Mouse (Mus musculus): ENCODE data around the gene Ankrd55.

Gene Ankrd55

GRCm38 (mm10) chr13:112288225-112289178, at the start of gene Ankrd55:
Ankrd55 (plus strand) TSS chr13:112288451.
- DNase-seq (ENCODE audit: low read depth), result no peak

GRCm38 (mm10) chr13:112239239-112239638, 49.0 kb upstream of the Ankrd55 start:
- DNase-seq (ENCODE audit: low read depth), result no peak

GRCm38 (mm10) chr13:112241431-112241830, 46.8 kb upstream of the Ankrd55 start:
- DNase-seq (ENCODE audit: low read depth), result no peak

GRCm38 (mm10) chr13:112245131-112245530, 43.1 kb upstream of the Ankrd55 start:
- DNase-seq (ENCODE audit: low read depth), result no peak

- no peak for DNase-seq (ENCODE audit: low read depth)
These were observed 36.8 kb upstream of the Ankrd55 start for GRCm38 (mm10) chr13:112251433-112251832.

- no peak for DNase-seq (ENCODE audit: low read depth)
These were observed 36.2 kb upstream of the Ankrd55 start for GRCm38 (mm10) chr13:112252012-112252411.

- DNase-seq (ENCODE audit: low read depth), result no peak
These were observed 35.1 kb upstream of the Ankrd55 start for GRCm38 (mm10) chr13:112252991-112253620.

GRCm38 (mm10) chr13:112254116-112254515, 34.1 kb upstream of the Ankrd55 start:
- DNase-seq (ENCODE audit: low read depth), result no peak

- DNase-seq (ENCODE audit: low read depth), result no peak
These were observed 32.4 kb upstream of the Ankrd55 start for GRCm38 (mm10) chr13:112255862-112256261.

GRCm38 (mm10) chr13:112258478-112258877, 29.8 kb upstream of the Ankrd55 start:
- no peak for DNase-seq (ENCODE audit: low read depth)

GRCm38 (mm10) chr13:112259398-112259797, 28.9 kb upstream of the Ankrd55 start:
- DNase-seq (ENCODE audit: low read depth), result no peak

GRCm38 (mm10) chr13:112264666-112265065, 23.6 kb upstream of the Ankrd55 start:
- no peak for DNase-seq (ENCODE audit: low read depth)

- DNase-seq (ENCODE audit: low read depth), result no peak
These were observed 16.2 kb upstream of the Ankrd55 start for GRCm38 (mm10) chr13:112271901-112272537.

- DNase-seq (ENCODE audit: low read depth), result no peak
These were observed 13.6 kb upstream of the Ankrd55 start for GRCm38 (mm10) chr13:112274636-112275035.

GRCm38 (mm10) chr13:112275951-112276350, 12.3 kb upstream of the Ankrd55 start:
- no peak for DNase-seq (ENCODE audit: low read depth)

GRCm38 (mm10) chr13:112277544-112277943, 10.7 kb upstream of the Ankrd55 start:
- DNase-seq (ENCODE audit: low read depth), result no peak

- no peak for DNase-seq (ENCODE audit: low read depth)
These were observed 10.0 kb upstream of the Ankrd55 start for GRCm38 (mm10) chr13:112278251-112278650.

GRCm38 (mm10) chr13:112287135-112287534, 1.1 kb upstream of the Ankrd55 start:
- DNase-seq (ENCODE audit: low read depth), result no peak

- DNase-seq (ENCODE audit: low read depth), result no peak
These were observed 553 bp upstream of the Ankrd55 start for GRCm38 (mm10) chr13:112287571-112288224.

- no peak for DNase-seq (ENCODE audit: low read depth)
These were observed 1.1 kb downstream of the Ankrd55 start for GRCm38 (mm10) chr13:112289338-112289737.

GRCm38 (mm10) chr13:112289981-112290380, 1.7 kb downstream of the Ankrd55 start:
- no peak for DNase-seq (ENCODE audit: low read depth)

- no peak for DNase-seq (ENCODE audit: low read depth)
These were observed 4.2 kb downstream of the Ankrd55 start for GRCm38 (mm10) chr13:112292489-112292888.

Measured in fibroblast of lung, adult 2 months (primary cell).